Mouse (Mus musculus): ENCODE measurements at regions not wholly inside any gene's neighbourhood (a gene's known extent, or its start where the extent isn't known, plus 50 kb on each side); places are given as distances from the start of the nearest gene placed in this dataset.

GRCm38 (mm10) chr5:71381407-71381806 is 166.6 kb downstream of the Cox7b2 start:
- peak; percentile 77 for ATAC-seq
- WGBS: 71% methylated on average over 2 of the region's 2 CpGs
- H3K9ac ChIP-seq (replicated peaks; ENCODE audit: low read depth, low read length): no peak overlapping the region

GRCm38 (mm10) chr5:71366196-71366858 is 181.7 kb downstream of the Cox7b2 start:
- H3K4me3 ChIP-seq (replicated peaks; ENCODE audit: low read length): no peak overlapping the region
- WGBS: 64% methylated on average over 3 of the region's 3 CpGs

More at GRCm38 (mm10) chr5:71381407-71381806, 166.6 kb downstream of the Cox7b2 start:
- H3K9me3 ChIP-seq (ENCODE audit: control insufficient read depth, low read length): no peaks in the 10 kb centered on the region
- no peak overlapping the region for H3K4me3 ChIP-seq (replicated peaks; ENCODE audit: low read length)
- H3K27ac ChIP-seq (ENCODE audit: low read length): no peak overlapping the region
- H3K36me3 ChIP-seq (ENCODE audit: control insufficient read depth, insufficient read depth): no peaks in the 10 kb centered on the region
- no peaks in the 10 kb centered on the region for H3K27me3 ChIP-seq (replicated peaks; ENCODE audit: control insufficient read depth, insufficient read depth, low read length)
- H3K4me2 ChIP-seq (ENCODE audit: low read length): no peak overlapping the region
- no peaks in the 10 kb centered on the region for H3K4me1 ChIP-seq (replicated peaks; ENCODE audit: control insufficient read depth, insufficient read depth, low read length)

GRCm38 (mm10) chr5:71341512-71341911 is 206.5 kb downstream of the Cox7b2 start:
- no peaks in the 10 kb centered on the region for H3K27me3 ChIP-seq (replicated peaks; ENCODE audit: control insufficient read depth, insufficient read depth, low read length)
- no peaks in the 10 kb centered on the region for H3K9me3 ChIP-seq (ENCODE audit: control insufficient read depth, low read length)
- H3K4me1 ChIP-seq (replicated peaks; ENCODE audit: control insufficient read depth, insufficient read depth, low read length): no peaks in the 10 kb centered on the region
- 79% methylated on average over 3 of the region's 3 CpGs for WGBS
- H3K27ac ChIP-seq (ENCODE audit: low read length): no peak overlapping the region
- H3K36me3 ChIP-seq (ENCODE audit: control insufficient read depth, insufficient read depth): no peaks in the 10 kb centered on the region
- no peak overlapping the region for H3K4me3 ChIP-seq (replicated peaks; ENCODE audit: low read length)
- no peak overlapping the region for H3K9ac ChIP-seq (replicated peaks; ENCODE audit: low read depth, low read length)
- ATAC-seq: peak; percentile 63
- no peak overlapping the region for H3K4me2 ChIP-seq (ENCODE audit: low read length)

More at GRCm38 (mm10) chr5:71366196-71366858, 181.7 kb downstream of the Cox7b2 start:
- no peak for ATAC-seq
- H3K27me3 ChIP-seq (replicated peaks; ENCODE audit: control insufficient read depth, insufficient read depth, low read length): no peaks in the 10 kb centered on the region
- H3K9me3 ChIP-seq (ENCODE audit: control insufficient read depth, low read length): no peaks in the 10 kb centered on the region
- H3K27ac ChIP-seq (ENCODE audit: low read length): no peak overlapping the region
- H3K4me2 ChIP-seq (ENCODE audit: low read length): no peak overlapping the region
- H3K9ac ChIP-seq (replicated peaks; ENCODE audit: low read depth, low read length): no peak overlapping the region
- H3K4me1 ChIP-seq (replicated peaks; ENCODE audit: control insufficient read depth, insufficient read depth, low read length): no peaks in the 10 kb centered on the region
- no peaks in the 10 kb centered on the region for H3K36me3 ChIP-seq (ENCODE audit: control insufficient read depth, insufficient read depth)

- Histone ChIP-seq H3K4me3 (replicated peaks; ENCODE audit: low read length) (no peak overlapping the region), H3K27me3 (replicated peaks; ENCODE audit: control insufficient read depth, insufficient read depth, low read length) (no peaks in the 10 kb centered on the region), H3K36me3 (ENCODE audit: control insufficient read depth, insufficient read depth) (no peaks in the 10 kb centered on the region), H3K4me1 (replicated peaks; ENCODE audit: control insufficient read depth, insufficient read depth, low read length) (no peaks in the 10 kb centered on the region), H3K9me3 (ENCODE audit: control insufficient read depth, low read length) (no peaks in the 10 kb centered on the region), H3K27ac (ENCODE audit: low read length) (no peak overlapping the region), H3K4me2 (ENCODE audit: low read length) (no peak overlapping the region), H3K9ac (replicated peaks; ENCODE audit: low read depth, low read length) (no peak overlapping the region)
- 69% methylated on average over 6 of the region's 6 CpGs for WGBS
- no peak for ATAC-seq
Observed at GRCm38 (mm10) chr5:71309414-71309813, 213.8 kb upstream of the Gabra2 start.

- H3K4me3 ChIP-seq (replicated peaks; ENCODE audit: low read length): no peak overlapping the region
- H3K4me1 ChIP-seq (replicated peaks; ENCODE audit: control insufficient read depth, insufficient read depth, low read length): no peaks in the 10 kb centered on the region
- H3K27ac ChIP-seq (ENCODE audit: low read length): no peak overlapping the region
- 56% methylated on average over 7 of the region's 7 CpGs for WGBS
- H3K27me3 ChIP-seq (replicated peaks; ENCODE audit: control insufficient read depth, insufficient read depth, low read length): no peaks in the 10 kb centered on the region
- no peak overlapping the region for H3K9ac ChIP-seq (replicated peaks; ENCODE audit: low read depth, low read length)
- H3K4me2 ChIP-seq (ENCODE audit: low read length): no peak overlapping the region
- no peaks in the 10 kb centered on the region for H3K9me3 ChIP-seq (ENCODE audit: control insufficient read depth, low read length)
- ATAC-seq: no peak
- no peaks in the 10 kb centered on the region for H3K36me3 ChIP-seq (ENCODE audit: control insufficient read depth, insufficient read depth)
Observed at GRCm38 (mm10) chr5:71262202-71262883, 166.7 kb upstream of the Gabra2 start.

- Histone ChIP-seq H3K36me3 (ENCODE audit: control insufficient read depth, insufficient read depth) (no peaks in the 10 kb centered on the region), H3K4me1 (replicated peaks; ENCODE audit: control insufficient read depth, insufficient read depth, low read length) (peaks cover 10% of the 10 kb centered on the region), H3K9ac (replicated peaks; ENCODE audit: low read depth, low read length) (no peak overlapping the region), H3K27ac (ENCODE audit: low read length) (peak overlapping the region; percentile 83), H3K27me3 (replicated peaks; ENCODE audit: control insufficient read depth, insufficient read depth, low read length) (no peaks in the 10 kb centered on the region), H3K9me3 (ENCODE audit: control insufficient read depth, low read length) (no peaks in the 10 kb centered on the region), H3K4me3 (replicated peaks; ENCODE audit: low read length) (no peak overlapping the region), H3K4me2 (ENCODE audit: low read length) (no peak overlapping the region)
- WGBS: 43% methylated on average over 2 of the region's 2 CpGs
- ATAC-seq: peak; percentile 86
Observed at GRCm38 (mm10) chr5:71249273-71249672, 153.6 kb upstream of the Gabra2 start.

- Histone ChIP-seq H3K27ac (ENCODE audit: low read length) (peak overlapping the region; percentile 81), H3K4me2 (ENCODE audit: low read length) (no peak overlapping the region), H3K9ac (replicated peaks; ENCODE audit: low read depth, low read length) (no peak overlapping the region), H3K4me1 (replicated peaks; ENCODE audit: control insufficient read depth, insufficient read depth, low read length) (peaks cover 10% of the 10 kb centered on the region), H3K4me3 (replicated peaks; ENCODE audit: low read length) (no peak overlapping the region), H3K36me3 (ENCODE audit: control insufficient read depth, insufficient read depth) (no peaks in the 10 kb centered on the region), H3K27me3 (replicated peaks; ENCODE audit: control insufficient read depth, insufficient read depth, low read length) (no peaks in the 10 kb centered on the region), H3K9me3 (ENCODE audit: control insufficient read depth, low read length) (no peaks in the 10 kb centered on the region)
- 22% methylated on average over 6 of the region's 6 CpGs for WGBS
- peak; percentile 97 for ATAC-seq
Observed at GRCm38 (mm10) chr5:71248318-71249135, 152.9 kb upstream of the Gabra2 start.

GRCm38 (mm10) chr5:71227615-71228014 is 132.0 kb upstream of the Gabra2 start:
- ATAC-seq: no peak
- Histone ChIP-seq H3K36me3 (ENCODE audit: control insufficient read depth, insufficient read depth) (no peaks in the 10 kb centered on the region), H3K4me3 (replicated peaks; ENCODE audit: low read length) (no peak overlapping the region), H3K27me3 (replicated peaks; ENCODE audit: control insufficient read depth, insufficient read depth, low read length) (no peaks in the 10 kb centered on the region), H3K4me2 (ENCODE audit: low read length) (no peak overlapping the region), H3K9ac (replicated peaks; ENCODE audit: low read depth, low read length) (no peak overlapping the region), H3K4me1 (replicated peaks; ENCODE audit: control insufficient read depth, insufficient read depth, low read length) (no peaks in the 10 kb centered on the region), H3K27ac (ENCODE audit: low read length) (no peak overlapping the region), H3K9me3 (ENCODE audit: control insufficient read depth, low read length) (no peaks in the 10 kb centered on the region)
- 94% methylated on average over 4 of the region's 4 CpGs for WGBS

- Histone ChIP-seq H3K9me3 (ENCODE audit: control insufficient read depth, low read length) (no peaks in the 10 kb centered on the region), H3K4me2 (ENCODE audit: low read length) (no peak overlapping the region), H3K4me1 (replicated peaks; ENCODE audit: control insufficient read depth, insufficient read depth, low read length) (no peaks in the 10 kb centered on the region), H3K36me3 (ENCODE audit: control insufficient read depth, insufficient read depth) (no peaks in the 10 kb centered on the region), H3K4me3 (replicated peaks; ENCODE audit: low read length) (no peak overlapping the region), H3K27me3 (replicated peaks; ENCODE audit: control insufficient read depth, insufficient read depth, low read length) (no peaks in the 10 kb centered on the region), H3K9ac (replicated peaks; ENCODE audit: low read depth, low read length) (no peak overlapping the region), H3K27ac (ENCODE audit: low read length) (no peak overlapping the region)
- ATAC-seq: no peak
- WGBS: 81% methylated on average over 6 of the region's 6 CpGs
Observed at GRCm38 (mm10) chr5:71200881-71201280, 105.2 kb upstream of the Gabra2 start.

Data from forebrain, embryonic 16.5 days (tissue).